Mouse (Mus musculus) heart, embryonic 14.5 days (tissue): Measurements from ENCODE around the gene Rrh. TPM values are rescaled to one million over a fixed set of nuclear protein-coding genes. Genes with fewer than 3 reads are reported as not detected.
"Not testable (repeated sequence)": the region's sequence is repeated elsewhere in the genome, so short reads cannot be mapped to it uniquely, and the experiment has no call there.

Experiments
- ATAC-seq: fragments of 200-750 bp; cut with Nextera tagmentation; 2 replicates; pipeline ENCODE4 v1.8.0; 2017; ENCODE audit warnings: low read depth, moderate TSS enrichment; ENCODE audit not compliant: insufficient number of reproducible peaks, insufficient read depth, low FRiP score
- H3K27ac ChIP-seq, 2 experiments: fragments of 200-500 bp in 1 of 2; fragments of 300-500 bp in 1 of 2; sonication (generic) in 1 of 2; replicated peaks in 1 of 2; 2 replicates each; pipeline ENCODE4 v1.5.1; 2012 to 2014; ENCODE audit warnings: low read depth in 2 of 2, low read length in 2 of 2, control low read depth in 1 of 2, mild to moderate bottlenecking in 1 of 2, mixed read lengths in 1 of 2; ENCODE audit not compliant: control insufficient read depth in 1 of 2, insufficient read depth in 1 of 2
- H3K27me3 ChIP-seq: fragments of 300-500 bp; sonication (generic); 2 replicates; pipeline ENCODE4 v1.6.1; 2014; ENCODE audit warnings: mild to moderate bottlenecking, low read length, control low read depth; ENCODE audit not compliant: control insufficient read depth, insufficient read depth
- H3K36me3 ChIP-seq: fragments of 300-500 bp; sonication (generic); 2 replicates; pipeline ENCODE4 v1.6.1; 2014; ENCODE audit warnings: mild to moderate bottlenecking, control low read depth, low read length, mixed read lengths; ENCODE audit not compliant: control insufficient read depth, insufficient read depth
- H3K4me1 ChIP-seq, 2 experiments: fragments of 200-500 bp in 1 of 2; fragments of 300-500 bp in 1 of 2; sonication (generic) in 1 of 2; 2 replicates each; pipeline ENCODE4 v1.6.1; 2012 to 2014; ENCODE audit warnings: low read length in 2 of 2, control low read depth in 1 of 2, mixed read lengths in 1 of 2; ENCODE audit not compliant: control insufficient read depth in 2 of 2, insufficient read depth in 2 of 2
- H3K4me2 ChIP-seq: fragments of 300-500 bp; sonication (generic); 2 replicates; pipeline ENCODE4 v1.6.1; 2014; ENCODE audit warnings: mild to moderate bottlenecking, low read length
- H3K4me3 ChIP-seq, 2 experiments: fragments of 200-500 bp in 1 of 2; fragments of 300-500 bp in 1 of 2; sonication (generic) in 1 of 2; 2 replicates each; pipeline ENCODE4 v1.5.1; 2012 to 2014; ENCODE audit warnings: low read length in 2 of 2, mild to moderate bottlenecking in 2 of 2, control low read depth in 1 of 2, low read depth in 1 of 2, moderate library complexity in 1 of 2; ENCODE audit not compliant: control insufficient read depth in 1 of 2, insufficient read depth in 1 of 2
- H3K9ac ChIP-seq: fragments of 300-500 bp; sonication (generic); 2 replicates; pipeline ENCODE4 v1.6.1; 2014; ENCODE audit warnings: mild to moderate bottlenecking, low read length
- H3K9me3 ChIP-seq: fragments of 300-500 bp; sonication (generic); 2 replicates; pipeline ENCODE4 v1.6.1; 2016; ENCODE audit warnings: low read length, control low read depth; ENCODE audit not compliant: control insufficient read depth
- WGBS: fragments of 180-500 bp; shearing (Covaris S2); extraction: QIAGEN DNeasy Blood & Tissue Kit; methylation state at CpG from one replicate; pipeline ENCODE4 v1.1.7; 2014; 5-methylcytosine and 5-hydroxymethylcytosine counted together
- polyA plus RNA-seq: library from polyadenylated mRNA; unstranded; fragments of >200 nt; fragmentation: Nextera tagmentation; extraction: Ambion mirVana; gene quantifications from 2 replicates; pipeline ENCODE4 v1.2.1, GENCODE M21; 2014

The Rrh gene
- polyA plus RNA-seq, 1 experiment from 2014 or later = not detected

DNA sequence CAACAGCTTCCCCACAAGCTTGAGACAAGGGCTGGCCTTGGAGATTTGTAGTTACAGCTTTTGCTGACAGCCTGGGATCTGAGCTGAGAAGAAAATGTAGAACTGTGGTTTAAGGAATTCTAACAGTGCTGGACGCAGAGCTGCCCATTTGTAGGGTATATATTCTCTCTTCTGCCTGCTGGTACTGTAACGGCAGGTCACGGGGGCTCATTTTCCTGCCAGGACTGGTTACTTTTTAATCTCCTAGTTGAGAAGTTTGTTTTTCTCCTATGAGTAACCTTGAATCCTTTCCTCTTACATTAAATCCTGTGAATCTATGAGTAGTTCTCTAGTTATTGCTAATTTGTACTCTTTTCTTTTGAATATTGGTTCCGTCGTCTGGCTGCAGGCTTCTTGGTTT, 28.6 kb downstream of the Rrh start:
- Histone ChIP-seq H3K36me3 (no peaks in the 10 kb centered on the region), H3K27ac (no peak overlapping the region), H3K4me1 (0 out of 4 replicates have a peak, but pooled peaks cover 2% of the 10 kb centered on the region in 2 experiments), H3K4me3 (no peak overlapping the region), H3K9ac (no peak overlapping the region), H3K4me2 (no peak overlapping the region), H3K9me3 (no peaks in the 10 kb centered on the region), H3K27me3 (no peaks in the 10 kb centered on the region)
- no peak for ATAC-seq
- WGBS = 89% methylated on average over 5 of the region's 5 CpGs

DNA sequence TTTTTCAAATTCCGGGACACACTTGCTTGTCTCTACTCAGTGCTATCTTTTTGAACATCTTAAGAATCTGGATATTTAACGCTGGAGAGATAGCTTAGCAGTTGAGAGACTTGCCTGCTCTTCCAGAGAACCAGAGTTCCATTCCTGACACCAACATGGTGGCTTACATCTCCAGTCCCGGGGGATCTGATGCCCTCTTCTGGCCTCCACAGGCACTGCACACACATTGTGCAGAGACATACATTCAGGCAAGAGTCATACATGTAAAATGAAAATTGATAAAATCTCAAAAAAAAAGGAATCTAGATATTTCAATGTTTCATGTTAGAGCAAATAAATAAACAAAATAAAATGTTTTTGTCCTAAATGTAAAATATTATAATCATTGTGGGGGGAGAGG, 39.6 kb downstream of the Rrh start:
- ATAC-seq = no peak

DNA sequence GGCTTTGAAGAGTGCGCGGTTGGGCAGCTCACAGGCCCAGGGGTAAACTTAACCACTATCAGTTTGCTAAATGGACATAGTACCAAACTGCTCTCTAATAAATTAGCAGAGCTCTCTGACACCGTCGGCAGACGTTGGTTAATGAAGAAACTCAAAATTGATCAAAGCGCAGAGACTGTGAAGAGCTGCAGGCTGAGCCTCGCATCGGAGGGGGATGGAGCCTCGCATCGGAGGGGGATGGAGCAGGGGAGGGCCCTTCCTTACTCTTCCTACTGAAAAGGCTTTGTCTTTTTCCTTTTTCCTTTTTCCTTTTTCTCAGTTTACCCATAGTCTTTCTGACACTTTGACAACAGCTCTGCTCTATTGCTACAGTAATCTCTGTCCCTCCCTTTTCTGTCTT, 41.0 kb downstream of the Rrh start:
- Histone ChIP-seq H3K27me3 (no peaks in the 10 kb centered on the region), H3K9ac (no peak overlapping the region), H3K9me3 (no peaks in the 10 kb centered on the region), H3K4me3 (no peak overlapping the region), H3K4me2 (no peak overlapping the region), H3K4me1 (no peaks in the 10 kb centered on the region), H3K36me3 (no peaks in the 10 kb centered on the region), H3K27ac (no peak overlapping the region)
- ATAC-seq = no peak
- WGBS = 54% methylated on average over 10 of the region's 10 CpGs

More for the DNA sequence above, 39.6 kb downstream of the Rrh start:
- H3K9me3 ChIP-seq = no peaks in the 10 kb centered on the region
- H3K4me3 ChIP-seq = no peak overlapping the region
- H3K4me1 ChIP-seq = no peaks in the 10 kb centered on the region
- no peak overlapping the region for H3K9ac ChIP-seq
- no peak overlapping the region for H3K4me2 ChIP-seq
- no peaks in the 10 kb centered on the region for H3K36me3 ChIP-seq
- 88% methylated on average over 3 of the region's 3 CpGs for WGBS
- no peaks in the 10 kb centered on the region for H3K27me3 ChIP-seq
- H3K27ac ChIP-seq = no peak overlapping the region

DNA sequence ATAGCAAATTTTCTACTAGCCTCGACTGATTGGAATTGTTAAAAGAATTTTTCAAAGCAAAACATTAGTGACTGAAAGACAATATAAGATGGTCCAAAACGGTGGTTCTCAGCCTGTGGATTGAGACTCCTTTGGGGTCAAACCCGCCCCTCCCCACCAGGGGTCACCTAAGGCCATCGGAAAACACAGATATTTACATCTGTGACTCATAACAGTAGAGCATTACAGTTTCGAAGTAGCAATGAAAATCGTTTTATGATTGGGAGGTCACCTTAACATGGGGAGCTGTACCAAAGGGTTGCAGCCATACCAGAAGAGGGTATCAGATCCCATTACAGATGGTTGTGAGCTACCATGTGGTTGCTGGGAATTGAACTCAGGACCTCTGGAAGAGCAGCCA, 51.2 kb downstream of the Rrh start:
- no peak overlapping the region for H3K9ac ChIP-seq
- WGBS = 82% methylated on average over 6 of the region's 6 CpGs
- H3K4me1 ChIP-seq = no peaks in the 10 kb centered on the region
- no peak overlapping the region for H3K27ac ChIP-seq
- no peaks in the 10 kb centered on the region for H3K27me3 ChIP-seq
- H3K4me3 ChIP-seq = no peak overlapping the region
- H3K9me3 ChIP-seq = no peaks in the 10 kb centered on the region
- no peak overlapping the region for H3K4me2 ChIP-seq
- ATAC-seq = no peak
- H3K36me3 ChIP-seq = no peaks in the 10 kb centered on the region

DNA sequence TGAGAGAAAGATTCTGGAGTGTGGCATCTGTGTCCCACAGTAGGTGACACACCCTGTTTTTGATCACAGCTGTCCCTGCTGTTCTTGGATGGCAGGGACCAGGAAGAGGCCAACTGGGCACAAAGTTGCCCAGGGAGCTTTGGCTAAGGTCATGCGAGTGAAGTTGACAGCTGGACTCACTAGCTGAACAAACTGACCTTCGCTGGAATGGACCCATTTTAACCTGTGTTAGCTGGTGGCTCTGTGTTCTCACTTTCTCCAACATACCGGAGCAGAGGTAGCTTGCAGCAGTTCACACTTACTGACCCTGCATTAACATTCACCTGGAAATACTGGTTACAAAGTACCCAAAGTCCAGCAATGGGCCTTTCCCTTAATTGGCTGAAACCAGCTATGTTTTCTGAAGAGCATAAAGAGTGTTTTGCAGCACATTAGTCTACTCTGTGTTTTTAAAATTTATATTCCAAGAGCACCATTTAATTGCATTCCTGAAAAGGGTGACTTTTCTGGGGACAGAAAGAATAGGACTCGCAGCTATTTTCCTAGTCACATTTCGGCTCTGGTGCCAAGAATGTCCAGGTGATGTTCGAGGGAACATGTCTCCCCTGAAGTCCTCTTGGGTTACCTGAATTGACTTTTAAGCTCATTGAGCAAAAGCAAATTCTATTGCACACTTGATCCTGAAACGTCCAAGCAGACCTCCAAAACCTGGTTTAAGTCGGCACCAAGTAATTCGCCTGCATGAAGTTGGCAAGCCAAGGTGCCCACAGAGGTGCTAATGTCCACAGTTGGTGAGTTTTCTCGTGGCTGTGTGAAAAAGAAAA, 55.2 kb downstream of the Rrh start:
- Histone ChIP-seq H3K27ac (no peak overlapping the region), H3K4me1 (no peaks in the 10 kb centered on the region), H3K27me3 (no peaks in the 10 kb centered on the region), H3K36me3 (no peaks in the 10 kb centered on the region), H3K4me2 (no peak overlapping the region), H3K9ac (no peak overlapping the region), H3K4me3 (no peak overlapping the region), H3K9me3 (no peaks in the 10 kb centered on the region)
- no peak for ATAC-seq
- WGBS = 76% methylated on average over 10 of the region's 10 CpGs

DNA sequence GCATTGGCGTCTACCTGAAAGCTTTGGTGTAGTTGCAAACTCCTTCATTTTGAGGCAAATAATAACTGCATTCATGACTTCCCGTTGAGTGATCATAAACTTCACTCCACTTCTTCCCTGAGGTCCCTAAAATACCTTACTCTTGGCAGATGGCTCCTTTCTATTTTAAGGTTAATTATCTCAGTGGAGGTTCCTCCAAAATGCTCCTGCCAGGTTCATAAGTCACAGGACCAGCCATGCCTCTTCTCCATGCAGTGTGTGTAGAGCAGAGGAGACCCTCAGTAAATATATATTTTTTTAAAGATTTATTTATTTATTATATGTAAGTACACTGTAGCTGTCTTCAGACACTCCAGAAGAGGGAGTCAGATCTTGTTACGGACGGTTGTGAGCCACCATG, 56.3 kb downstream of the Rrh start:
- no peaks in the 10 kb centered on the region for H3K9me3 ChIP-seq
- no peak for ATAC-seq
- H3K4me3 ChIP-seq = no peak overlapping the region
- no peak overlapping the region for H3K27ac ChIP-seq
- no peaks in the 10 kb centered on the region for H3K36me3 ChIP-seq
- H3K9ac ChIP-seq = no peak overlapping the region
- 68% methylated on average over 3 of the region's 4 CpGs for WGBS
- no peaks in the 10 kb centered on the region for H3K27me3 ChIP-seq
- no peak overlapping the region for H3K4me2 ChIP-seq
- H3K4me1 ChIP-seq = no peaks in the 10 kb centered on the region

DNA sequence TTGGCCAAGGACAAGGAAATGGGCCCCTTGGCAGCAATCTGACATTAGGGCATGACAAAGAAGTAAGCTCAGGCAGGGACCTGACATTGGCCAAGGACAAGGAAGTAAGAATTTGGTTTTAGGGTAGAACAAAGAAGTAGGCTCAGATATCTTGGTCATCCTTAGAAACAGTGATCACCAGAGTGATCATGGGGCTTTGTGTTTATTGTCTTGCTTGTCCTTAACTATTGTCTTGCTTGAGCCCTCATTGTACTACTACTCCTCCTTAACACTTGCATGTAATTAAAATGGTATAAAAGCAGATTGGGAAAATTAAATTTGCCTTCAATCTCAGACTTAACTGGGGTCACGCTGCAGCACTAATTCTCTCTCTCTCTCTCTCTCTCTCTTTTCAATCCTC, 64.8 kb downstream of the Rrh start:
- H3K4me2 ChIP-seq, H3K9ac ChIP-seq, H3K36me3 ChIP-seq, H3K27me3 ChIP-seq, ATAC-seq, H3K9me3 ChIP-seq, H3K27ac ChIP-seq, H3K4me3 ChIP-seq: not testable (repeated sequence)
- 92% methylated on average over 1 of the region's 1 CpGs for WGBS
- H3K4me1 ChIP-seq = peaks cover 5 to 16% of the 10 kb centered on the region in 2 experiments; a peak in 3 of 4 replicates
